Mouse (Mus musculus) limb, embryonic 13.5 days (tissue): ENCODE measurements at regions not wholly inside any gene's neighbourhood (a gene's known extent, or its start where the extent isn't known, plus 50 kb on each side); places are given as distances from the start of the nearest gene placed in this dataset.

Source experiments
- ATAC-seq: fragments of 200-750 bp; cut with Nextera tagmentation; 2 replicates; pipeline ENCODE4 v1.8.0; 2017; ENCODE audit warnings: low read depth, moderate number of reproducible peaks, moderate TSS enrichment; ENCODE audit not compliant: low FRiP score
- H3K27ac ChIP-seq: fragments of 300-500 bp; sonication (generic); 2 replicates; pipeline ENCODE4 v1.5.1; 2015; ENCODE audit warnings: inconsistent platforms, mild to moderate bottlenecking, moderate library complexity
- H3K27me3 ChIP-seq: fragments of 300-500 bp; sonication (generic); 2 replicates; pipeline ENCODE4 v1.6.1; 2015; ENCODE audit warnings: mild to moderate bottlenecking, inconsistent platforms
- H3K36me3 ChIP-seq: fragments of 300-500 bp; sonication (generic); 2 replicates; pipeline ENCODE4 v1.6.1; 2015; ENCODE audit warnings: inconsistent platforms, mild to moderate bottlenecking, moderate library complexity
- H3K4me1 ChIP-seq: fragments of 300-500 bp; sonication (generic); 2 replicates; pipeline ENCODE4 v1.6.1; 2015; ENCODE audit warnings: inconsistent platforms
- H3K4me2 ChIP-seq: fragments of 300-500 bp; sonication (generic); replicated peaks from 2 replicates; pipeline ENCODE4 v1.6.1; 2015; ENCODE audit warnings: inconsistent platforms, mild to moderate bottlenecking, moderate library complexity
- H3K4me3 ChIP-seq: fragments of 300-500 bp; sonication (generic); 2 replicates; pipeline ENCODE4 v1.5.1; 2015; ENCODE audit warnings: moderate library complexity, mild to moderate bottlenecking, inconsistent platforms
- H3K9ac ChIP-seq: fragments of 300-500 bp; sonication (generic); 2 replicates; pipeline ENCODE4 v1.6.1; 2015; ENCODE audit warnings: mild to moderate bottlenecking, inconsistent platforms
- H3K9me3 ChIP-seq: fragments of 300-500 bp; sonication (generic); 2 replicates; pipeline ENCODE4 v1.6.1; 2016; ENCODE audit warnings: inconsistent platforms
- WGBS: fragments of 180-500 bp; shearing (Covaris S2); methylation state at CpG from one replicate; pipeline ENCODE4 v1.1.7; 2015; 5-methylcytosine and 5-hydroxymethylcytosine counted together

GRCm38 (mm10) chr12:9237955-9238354 lies 208.2 kb downstream of the Ttc32 start:
- Histone ChIP-seq H3K4me2 (no peak overlapping the region), H3K27ac (no peak overlapping the region), H3K9me3 (no peaks in the 10 kb centered on the region), H3K9ac (no peak overlapping the region), H3K36me3 (no peaks in the 10 kb centered on the region), H3K4me3 (no peak overlapping the region), H3K27me3 (no peaks in the 10 kb centered on the region), H3K4me1 (peaks cover 13% of the 10 kb centered on the region)
- ATAC-seq: peak; percentile 51; the same call in 1 of the 2 replicates
- 71% methylated on average over 1 of the region's 1 CpGs for WGBS

- 62% methylated on average over 5 of the region's 5 CpGs for WGBS
- Histone ChIP-seq H3K27ac (no peak overlapping the region), H3K9ac (no peak overlapping the region), H3K27me3 (peaks cover 16% of the 10 kb centered on the region), H3K4me1 (no peaks in the 10 kb centered on the region), H3K4me3 (no peak overlapping the region), H3K36me3 (no peaks in the 10 kb centered on the region), H3K4me2 (no peak overlapping the region), H3K9me3 (no peaks in the 10 kb centered on the region)
- ATAC-seq: no peak
Measured at GRCm38 (mm10) chr12:9247506-9247905, 217.7 kb downstream of the Ttc32 start.

- Histone ChIP-seq H3K4me1 (peaks cover 21% of the 10 kb centered on the region), H3K4me3 (no peak overlapping the region), H3K27me3 (peaks cover 33% of the 10 kb centered on the region), H3K36me3 (no peaks in the 10 kb centered on the region), H3K9ac (no peak overlapping the region), H3K9me3 (no peaks in the 10 kb centered on the region), H3K27ac (no peak overlapping the region), H3K4me2 (no peak overlapping the region)
- 31% methylated on average over 5 of the region's 5 CpGs for WGBS
- no peak for ATAC-seq
Measured at GRCm38 (mm10) chr12:9251772-9252171, 222.0 kb downstream of the Ttc32 start.

GRCm38 (mm10) chr12:9253306-9254074 lies 223.7 kb downstream of the Ttc32 start:
- Histone ChIP-seq H3K36me3 (no peaks in the 10 kb centered on the region), H3K9ac (no peak overlapping the region), H3K4me2 (no peak overlapping the region), H3K27ac (no peak overlapping the region), H3K4me1 (peaks cover 32% of the 10 kb centered on the region), H3K9me3 (no peaks in the 10 kb centered on the region), H3K4me3 (no peak overlapping the region), H3K27me3 (peaks cover 38% of the 10 kb centered on the region)
- no peak for ATAC-seq
- WGBS: 14% methylated on average over 19 of the region's 19 CpGs

GRCm38 (mm10) chr12:9254301-9254860 lies 224.6 kb downstream of the Ttc32 start:
- H3K9me3 ChIP-seq: no peaks in the 10 kb centered on the region
- H3K27me3 ChIP-seq: peaks cover 38% of the 10 kb centered on the region
- no peak overlapping the region for H3K4me2 ChIP-seq
- WGBS: 43% methylated on average over 6 of the region's 6 CpGs
- no peak overlapping the region for H3K27ac ChIP-seq
- H3K4me1 ChIP-seq: peaks cover 39% of the 10 kb centered on the region
- H3K36me3 ChIP-seq: no peaks in the 10 kb centered on the region
- no peak for ATAC-seq
- no peak overlapping the region for H3K9ac ChIP-seq
- H3K4me3 ChIP-seq: no peak overlapping the region

- Histone ChIP-seq H3K9ac (no peak overlapping the region), H3K27me3 (peaks cover 29% of the 10 kb centered on the region), H3K4me3 (no peak overlapping the region), H3K9me3 (no peaks in the 10 kb centered on the region), H3K27ac (no peak overlapping the region), H3K36me3 (no peaks in the 10 kb centered on the region), H3K4me2 (no peak overlapping the region), H3K4me1 (peaks cover 43% of the 10 kb centered on the region)
- ATAC-seq: no peak
- 76% methylated on average over 10 of the region's 10 CpGs for WGBS
Measured at GRCm38 (mm10) chr12:9255661-9256486, 226.1 kb downstream of the Ttc32 start.

GRCm38 (mm10) chr12:9256487-9256820 lies 226.7 kb downstream of the Ttc32 start:
- Histone ChIP-seq H3K9me3 (no peaks in the 10 kb centered on the region), H3K27ac (no peak overlapping the region), H3K4me2 (no peak overlapping the region), H3K27me3 (peaks cover 25% of the 10 kb centered on the region; the same call in 1 of the 2 replicates), H3K36me3 (no peaks in the 10 kb centered on the region), H3K4me1 (peaks cover 43% of the 10 kb centered on the region), H3K9ac (no peak overlapping the region), H3K4me3 (no peak overlapping the region)
- no peak for ATAC-seq

- WGBS: 16% methylated on average over 1 of the region's 1 CpGs
Measured at GRCm38 (mm10) chr12:9258221-9258620, 228.4 kb downstream of the Ttc32 start.

GRCm38 (mm10) chr12:9261662-9262061 lies 231.9 kb downstream of the Ttc32 start:
- H3K4me3 ChIP-seq: no peak overlapping the region
- peak; percentile 73; the same call in 1 of the 2 replicates for ATAC-seq
- no peaks in the 10 kb centered on the region for H3K36me3 ChIP-seq
- H3K27me3 ChIP-seq: peaks cover 21% of the 10 kb centered on the region
- 26% methylated on average over 6 of the region's 6 CpGs for WGBS
- no peak overlapping the region for H3K9ac ChIP-seq
- peak overlapping the region; percentile 7; the same call in 1 of the 2 replicates for H3K27ac ChIP-seq
- no peak overlapping the region for H3K4me2 ChIP-seq
- peaks cover 40% of the 10 kb centered on the region for H3K4me1 ChIP-seq
- H3K9me3 ChIP-seq: no peaks in the 10 kb centered on the region

More at GRCm38 (mm10) chr12:9258221-9258620, 228.4 kb downstream of the Ttc32 start:
- H3K9me3 ChIP-seq: no peaks in the 10 kb centered on the region
- no peak overlapping the region for H3K4me2 ChIP-seq
- peaks cover 52% of the 10 kb centered on the region for H3K4me1 ChIP-seq
- H3K9ac ChIP-seq: no peak overlapping the region
- H3K4me3 ChIP-seq: no peak overlapping the region
- H3K36me3 ChIP-seq: no peaks in the 10 kb centered on the region
- H3K27ac ChIP-seq: 0 out of 2 replicates have a peak overlapping the region, but pooled peaks have one; percentile 29
- peaks cover 26% of the 10 kb centered on the region for H3K27me3 ChIP-seq
- ATAC-seq: peak; percentile 58; the same call in 1 of the 2 replicates

GRCm38 (mm10) chr12:9266221-9266620 lies 236.4 kb downstream of the Ttc32 start:
- H3K4me2 ChIP-seq: no peak overlapping the region
- 66% methylated on average over 4 of the region's 4 CpGs for WGBS
- no peak overlapping the region for H3K27ac ChIP-seq

GRCm38 (mm10) chr12:9271484-9271883 lies 241.7 kb downstream of the Ttc32 start:
- WGBS: 43% methylated on average over 2 of the region's 2 CpGs

More at GRCm38 (mm10) chr12:9266221-9266620, 236.4 kb downstream of the Ttc32 start:
- H3K36me3 ChIP-seq: no peaks in the 10 kb centered on the region
- H3K27me3 ChIP-seq: peaks cover 12% of the 10 kb centered on the region
- H3K4me1 ChIP-seq: peaks cover 30% of the 10 kb centered on the region
- no peaks in the 10 kb centered on the region for H3K9me3 ChIP-seq
- no peak overlapping the region for H3K4me3 ChIP-seq
- ATAC-seq: no peak
- no peak overlapping the region for H3K9ac ChIP-seq

GRCm38 (mm10) chr12:9274181-9274580 lies 244.4 kb downstream of the Ttc32 start:
- no peaks in the 10 kb centered on the region for H3K9me3 ChIP-seq
- no peak overlapping the region for H3K4me3 ChIP-seq
- no peak overlapping the region for H3K9ac ChIP-seq
- no peak overlapping the region for H3K4me2 ChIP-seq
- no peak for ATAC-seq
- H3K36me3 ChIP-seq: no peaks in the 10 kb centered on the region
- H3K27me3 ChIP-seq: peaks cover 9% of the 10 kb centered on the region; the same call in 1 of the 2 replicates
- 70% methylated on average over 1 of the region's 1 CpGs for WGBS
- H3K4me1 ChIP-seq: peaks cover 26% of the 10 kb centered on the region
- H3K27ac ChIP-seq: no peak overlapping the region

More at GRCm38 (mm10) chr12:9271484-9271883, 241.7 kb downstream of the Ttc32 start:
- peaks cover 23% of the 10 kb centered on the region for H3K4me1 ChIP-seq
- H3K27ac ChIP-seq: peak overlapping the region; percentile 34; the same call in 1 of the 2 replicates
- no peak overlapping the region for H3K4me3 ChIP-seq
- H3K9me3 ChIP-seq: no peaks in the 10 kb centered on the region
- H3K4me2 ChIP-seq: no peak overlapping the region
- H3K9ac ChIP-seq: no peak overlapping the region
- H3K27me3 ChIP-seq: peaks cover 9% of the 10 kb centered on the region; the same call in 1 of the 2 replicates
- ATAC-seq: 0 out of 2 replicates have a peak, but pooled peaks have one; percentile 64
- H3K36me3 ChIP-seq: no peaks in the 10 kb centered on the region
